Mouse (Mus musculus) neural tube, embryonic 11.5 days (tissue): ENCODE data around the gene Pax7. TPM values are rescaled to one million over a fixed set of nuclear protein-coding genes. Genes with fewer than 3 reads are reported as not detected.

ENCODE experiments used
- polyA plus RNA-seq: library from polyadenylated mRNA; unstranded; fragments of >200 nt; fragmentation: Nextera tagmentation; extraction: Ambion mirVana; gene quantifications from 2 replicates; pipeline ENCODE4 v1.2.1, GENCODE M21; 2014

The Pax7 gene
- polyA plus RNA-seq, 1 experiment from 2014 or later = 3.8 TPM

Other genes with a start within 250 kb of the Pax7 start
- not detected in 2 replicates for gene Gm21969, start 230.3 kb downstream of the Pax7 start, polyA plus RNA-seq
- gene Aldh4a1, start 210.7 kb downstream of the Pax7 start, polyA plus RNA-seq = 13.9 and 16.2 TPM in 2 replicates
- not detected in 2 replicates for gene Tas1r2, start 180.0 kb downstream of the Pax7 start, polyA plus RNA-seq
- gene Klhdc7a, start 134.5 kb upstream of the Pax7 start, polyA plus RNA-seq = 0.03 TPM in 1 of 2 replicates, not detected in the other